Mouse (Mus musculus) myocyte (in vitro differentiated cells): Measurements from ENCODE around the gene Six3. TPM values are rescaled to one million over a fixed set of nuclear protein-coding genes. Genes with fewer than 3 reads are reported as not detected.

Experiments used
- H3K27me3 ChIP-seq: one replicate; pipeline ENCODE4 v1.6.1; 2011; ENCODE audit not compliant: control insufficient read depth, insufficient read depth, insufficient read length
- H3K36me3 ChIP-seq: one replicate; pipeline ENCODE4 v1.6.1; 2011; ENCODE audit not compliant: control insufficient read depth, insufficient read depth
- H3K4me2 ChIP-seq: one replicate; pipeline ENCODE4 v1.6.1; 2011; ENCODE audit warnings: low read depth, control low read depth
- H3K4me3 ChIP-seq: one replicate; pipeline ENCODE4 v1.5.1; 2011; ENCODE audit warnings: mild to moderate bottlenecking, control low read depth, moderate library complexity
- H3K79me2 ChIP-seq: one replicate; pipeline ENCODE4 v1.6.1; 2011; ENCODE audit not compliant: control insufficient read depth, insufficient read depth
- H3ac ChIP-seq: one replicate; pipeline ENCODE4 v1.6.1; 2011; ENCODE audit not compliant: control insufficient read depth, insufficient read length
- CEBPB ChIP-seq: IDR thresholded peaks from 2 replicates; pipeline ENCODE4 v1.6.1; 2011; ENCODE audit warnings: mild to moderate bottlenecking, moderate library complexity; ENCODE audit not compliant: poor library complexity, insufficient read depth, severe bottlenecking
- E2F4 ChIP-seq: IDR thresholded peaks from one replicate; pipeline ENCODE4 v1.6.1; 2011; ENCODE audit warnings: mild to moderate bottlenecking, control low read depth, moderate library complexity; ENCODE audit not compliant: insufficient read depth
- MAX ChIP-seq: IDR thresholded peaks from one replicate; pipeline ENCODE4 v1.6.1; 2011; ENCODE audit warnings: low read depth, mild to moderate bottlenecking, control low read depth
- MYOD1 ChIP-seq, 3 experiments: IDR thresholded peaks; one replicate each; pipeline ENCODE4 v1.6.1; 2011; ENCODE audit warnings: control low read depth in 2 of 3, low read depth in 2 of 3, mild to moderate bottlenecking in 2 of 3, moderate library complexity in 1 of 3; ENCODE audit not compliant: insufficient read length in 2 of 3, control insufficient read depth in 1 of 3
- MYOG ChIP-seq, 3 experiments: IDR thresholded peaks; one replicate each; pipeline ENCODE4 v1.6.1; 2011; ENCODE audit warnings: control low read depth in 2 of 3, low read depth in 2 of 3, mild to moderate bottlenecking in 2 of 3; ENCODE audit not compliant: insufficient read length in 2 of 3, control insufficient read depth in 1 of 3, insufficient read depth in 1 of 3
- POLR2A ChIP-seq: IDR thresholded peaks from one replicate; pipeline ENCODE4 v1.6.1; 2011; ENCODE audit warnings: low read depth, mild to moderate bottlenecking, control low read depth, moderate library complexity; ENCODE audit not compliant: insufficient read length
- POLR2AphosphoS2 ChIP-seq: IDR thresholded peaks from one replicate; pipeline ENCODE4 v1.6.1; 2011; ENCODE audit warnings: low read depth, control low read depth; ENCODE audit not compliant: insufficient read length
- REST ChIP-seq: IDR thresholded peaks from one replicate; pipeline ENCODE4 v1.6.1; 2011; ENCODE audit warnings: mild to moderate bottlenecking, control low read depth, moderate library complexity; ENCODE audit not compliant: insufficient read depth, insufficient read length
- SRF ChIP-seq: IDR thresholded peaks from one replicate; pipeline ENCODE4 v1.6.1; 2011; ENCODE audit warnings: low read depth; ENCODE audit not compliant: control insufficient read depth, insufficient read length
- TCF12 ChIP-seq: IDR thresholded peaks from one replicate; pipeline ENCODE4 v1.6.1; 2011; ENCODE audit warnings: mild to moderate bottlenecking, control low read depth; ENCODE audit not compliant: poor library complexity, insufficient read depth, severe bottlenecking
- TCF3 ChIP-seq: IDR thresholded peaks from one replicate; pipeline ENCODE4 v1.6.1; 2011; ENCODE audit warnings: low read depth, control low read depth; ENCODE audit not compliant: insufficient read length
- USF1 ChIP-seq: IDR thresholded peaks from one replicate; pipeline ENCODE4 v1.6.1; 2011; ENCODE audit warnings: low read depth, mild to moderate bottlenecking, control low read depth, moderate library complexity
- polyA plus RNA-seq: library from polyadenylated mRNA; unstranded; fragments of >200 nt; fragmentation: generic; extraction: Trizol; gene quantifications from one replicate; pipeline ENCODE4 v1.2.1, GENCODE M21; 2012; ENCODE audit warnings: missing spikeins

Gene Six3
- polyA plus RNA-seq, 1 experiment, result not detected

DNA sequence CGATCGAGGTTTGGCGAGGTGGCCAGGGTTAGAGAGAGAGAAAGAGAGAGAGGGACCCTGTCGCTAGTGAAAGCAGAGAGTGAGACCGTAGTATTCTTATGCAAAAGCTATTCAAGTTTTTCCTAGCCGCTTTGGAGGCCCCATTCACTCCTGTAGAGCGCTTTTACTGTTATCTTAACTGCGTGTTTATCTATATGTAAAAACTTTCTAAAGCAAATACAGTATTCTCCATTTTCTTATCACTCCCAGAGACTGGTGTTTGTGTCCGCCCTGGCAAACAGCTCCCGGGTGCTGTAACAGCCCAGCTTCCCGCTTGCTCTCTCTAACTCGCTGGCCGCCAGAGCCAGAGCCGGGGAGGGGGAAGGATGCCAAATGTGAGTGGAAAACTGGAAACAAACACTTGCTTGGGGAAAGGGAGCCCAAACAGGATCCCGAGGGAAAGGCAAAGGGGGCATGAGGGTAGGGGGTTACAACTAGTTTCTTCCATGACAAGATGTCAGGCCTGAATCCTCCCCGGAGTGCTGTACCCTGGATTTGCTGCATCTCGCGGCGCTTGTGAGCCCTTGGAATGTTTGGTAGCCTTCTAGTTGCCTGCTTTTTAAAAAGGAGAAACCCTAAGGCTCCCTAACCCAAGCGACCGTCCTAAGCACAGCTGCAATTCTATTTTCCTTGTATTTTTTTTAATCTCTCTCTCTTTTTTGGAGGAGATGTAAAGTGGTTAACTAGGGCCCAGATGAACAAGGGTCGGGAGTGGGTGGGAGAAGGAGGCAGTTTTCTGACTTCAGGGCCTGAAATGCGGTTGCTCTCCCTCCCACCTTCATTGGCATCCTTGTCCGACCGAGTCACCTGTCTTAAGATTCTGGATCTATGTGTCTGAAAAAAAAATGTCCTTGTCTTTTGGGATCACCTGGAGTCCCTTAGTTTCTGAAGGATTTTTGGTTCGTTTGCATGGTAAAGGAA is 11.9 kb downstream of the Six3 start:
- Histone ChIP-seq H3K27me3 (peaks cover 71% of the 10 kb centered on the region), H3K79me2 (no peaks in the 10 kb centered on the region), H3K4me2 (no peak overlapping the region), H3ac (no peak overlapping the region), H3K36me3 (no peaks in the 10 kb centered on the region), H3K4me3 (no peak overlapping the region)
- TF ChIP-seq MYOD1 (IDR thresholded peaks at IDR 0.05; ENCODE audit: control insufficient read depth in 1 of 3, insufficient read length in 2 of 3, low read depth in 2 of 3), result no peak
- no peak for TF ChIP-seq POLR2AphosphoS2
- no peak for TF ChIP-seq TCF3
- TF ChIP-seq SRF, result no peak
- no peak for TF ChIP-seq MAX
- no peak for TF ChIP-seq TCF12
- no peak for TF ChIP-seq MYOG (IDR thresholded peaks at IDR 0.05; ENCODE audit: control insufficient read depth in 1 of 3, insufficient read depth in 1 of 3, insufficient read length in 2 of 3, low read depth in 2 of 3)
- no peak for TF ChIP-seq USF1

DNA sequence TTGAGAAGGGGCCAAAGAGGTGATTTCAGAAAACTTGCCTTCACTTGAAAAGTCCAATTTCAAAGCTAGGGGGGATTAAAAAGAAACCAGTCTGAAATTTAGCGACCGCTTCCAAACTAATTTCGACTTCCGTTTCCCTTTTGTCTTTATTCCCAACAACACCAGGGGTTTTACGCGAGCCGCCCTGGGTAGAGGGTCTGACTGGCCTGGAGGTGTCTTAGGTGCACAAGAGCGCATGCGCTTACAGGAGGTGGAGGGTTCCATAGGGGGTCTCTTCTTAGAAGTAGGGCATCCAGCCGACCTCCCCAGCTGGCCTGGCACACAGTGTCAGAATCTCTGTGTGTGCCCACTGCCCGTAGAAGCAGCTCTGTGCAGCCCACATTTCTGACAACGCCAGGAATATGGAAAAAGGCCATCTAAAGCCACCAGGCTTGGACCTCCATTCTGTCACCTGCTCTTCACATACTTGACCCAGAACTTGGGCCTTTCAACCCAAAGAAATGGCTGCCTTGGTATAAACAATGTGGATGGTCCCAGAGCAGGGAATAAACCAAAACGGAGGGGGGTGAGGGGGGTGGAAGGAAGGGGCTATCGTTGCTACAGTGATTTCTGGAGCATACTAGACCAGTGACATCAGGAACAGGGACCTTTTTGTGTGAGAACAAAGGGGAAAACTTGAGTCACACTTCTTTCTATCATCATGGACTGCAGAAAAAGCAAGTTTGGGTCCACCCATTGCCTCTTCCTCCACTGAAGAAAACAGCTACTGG is 12.9 kb downstream of the Six3 start:
- Histone ChIP-seq H3K27me3 (peaks cover 63% of the 10 kb centered on the region), H3ac (no peak overlapping the region), H3K4me2 (no peak overlapping the region), H3K79me2 (no peaks in the 10 kb centered on the region), H3K36me3 (no peaks in the 10 kb centered on the region), H3K4me3 (no peak overlapping the region)
- TF ChIP-seq TCF3 (no peak), MYOD1 (IDR thresholded peaks at IDR 0.05; ENCODE audit: control insufficient read depth in 1 of 3, insufficient read length in 2 of 3, low read depth in 2 of 3) (no peak), POLR2AphosphoS2 (no peak), REST (no peak), USF1 (no peak), POLR2A (no peak), MAX (no peak), CEBPB (no peak), MYOG (IDR thresholded peaks at IDR 0.05; ENCODE audit: control insufficient read depth in 1 of 3, insufficient read depth in 1 of 3, insufficient read length in 2 of 3, low read depth in 2 of 3) (no peak), E2F4 (no peak), TCF12 (no peak), SRF (no peak)

DNA sequence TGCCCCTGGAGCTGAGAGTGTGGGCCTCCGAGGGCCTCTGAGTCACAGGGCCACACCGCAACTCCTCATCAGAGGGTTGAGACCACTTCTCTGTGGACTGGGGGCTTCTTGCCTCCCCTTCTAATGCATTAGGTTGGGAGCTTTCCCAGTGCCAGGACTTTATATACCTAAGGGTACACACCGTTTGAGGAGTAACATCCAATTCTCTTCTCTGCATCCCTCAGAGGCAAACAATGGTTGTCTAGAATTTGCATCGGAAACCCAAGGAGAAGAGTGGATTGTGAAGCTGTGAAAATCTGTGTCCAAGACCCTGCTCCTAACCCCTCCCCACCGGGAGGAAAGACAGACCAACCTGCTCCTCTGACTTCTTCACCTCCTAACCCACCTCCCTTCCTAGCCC is 14.3 kb downstream of the Six3 start:
- TF ChIP-seq POLR2AphosphoS2 (no peak), REST (no peak), TCF3 (no peak), MYOD1 (IDR thresholded peaks at IDR 0.05; ENCODE audit: control insufficient read depth in 1 of 3, insufficient read length in 2 of 3, low read depth in 2 of 3) (no peak)
- Histone ChIP-seq H3K27me3 (peaks cover 51% of the 10 kb centered on the region), H3ac (no peak overlapping the region), H3K4me3 (no peak overlapping the region), H3K4me2 (no peak overlapping the region), H3K79me2 (no peaks in the 10 kb centered on the region), H3K36me3 (no peaks in the 10 kb centered on the region)

DNA sequence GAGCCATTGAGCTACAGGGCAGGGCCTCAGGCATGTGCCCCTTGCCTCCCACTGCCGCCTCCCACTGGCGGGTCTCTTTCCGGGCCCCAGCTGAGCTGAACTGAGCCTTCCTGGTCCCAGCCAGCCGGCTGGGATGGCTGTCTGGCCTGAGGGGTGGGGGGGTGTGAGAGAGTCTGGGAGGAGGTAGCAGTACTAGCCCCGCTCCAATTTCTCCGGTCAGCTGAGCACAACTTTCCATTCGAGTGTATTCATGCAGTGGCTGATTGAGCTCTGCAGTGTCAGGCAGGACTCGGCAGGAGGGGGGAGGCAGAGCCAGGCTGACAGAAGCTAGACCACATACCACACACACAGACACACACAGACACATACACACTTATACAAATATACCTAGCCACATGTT is 15.4 kb downstream of the Six3 start:
- no peaks in the 10 kb centered on the region for H3K79me2 ChIP-seq
- no peaks in the 10 kb centered on the region for H3K36me3 ChIP-seq
- no peak overlapping the region for H3K4me3 ChIP-seq
- H3ac ChIP-seq, result no peak overlapping the region
- no peak for TF ChIP-seq MAX
- peaks cover 40% of the 10 kb centered on the region for H3K27me3 ChIP-seq
- no peak overlapping the region for H3K4me2 ChIP-seq

DNA sequence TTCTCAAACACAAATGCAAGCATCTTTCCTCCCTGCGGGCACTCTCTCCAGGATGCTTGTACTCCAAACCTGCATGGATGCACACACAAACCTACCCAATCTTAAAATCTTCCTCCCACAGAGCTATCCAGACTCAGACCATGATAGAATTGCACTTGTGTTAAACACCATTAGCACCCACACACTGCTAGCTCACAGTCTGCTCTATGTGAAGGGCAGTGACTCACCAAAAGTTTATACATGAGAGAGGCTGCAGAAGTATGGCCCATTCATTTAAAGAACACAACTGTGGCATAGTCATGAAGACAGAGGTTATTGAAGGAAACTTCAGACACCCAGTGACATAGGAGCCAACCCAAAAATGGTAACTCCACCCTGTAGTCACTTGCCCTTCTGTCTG is 16.0 kb downstream of the Six3 start:
- Histone ChIP-seq H3K4me2 (no peak overlapping the region), H3K36me3 (no peaks in the 10 kb centered on the region), H3ac (no peak overlapping the region), H3K27me3 (peaks cover 35% of the 10 kb centered on the region), H3K79me2 (no peaks in the 10 kb centered on the region), H3K4me3 (no peak overlapping the region)
- TF ChIP-seq USF1 (no peak), TCF12 (no peak), POLR2AphosphoS2 (no peak), CEBPB (no peak), MYOD1 (IDR thresholded peaks at IDR 0.05; ENCODE audit: control insufficient read depth in 1 of 3, insufficient read length in 2 of 3, low read depth in 2 of 3) (no peak), E2F4 (no peak), POLR2A (no peak), SRF (no peak), REST (no peak), TCF3 (no peak), MAX (no peak), MYOG (IDR thresholded peaks at IDR 0.05; ENCODE audit: control insufficient read depth in 1 of 3, insufficient read depth in 1 of 3, insufficient read length in 2 of 3, low read depth in 2 of 3) (no peak)
